Mouse (Mus musculus) erythroblast, embryonic 14.5 days (primary cell): ENCODE data around the gene Irak3.

ENCODE experiments used
- GATA1 ChIP-seq: IDR thresholded peaks from 2 replicates; pipeline ENCODE4 v1.6.1; 2012; ENCODE audit warnings: low read length, inconsistent platforms, mixed read lengths
- TAL1 ChIP-seq: IDR thresholded peaks from 3 replicates; pipeline ENCODE4 v1.6.1; 2012; ENCODE audit warnings: low read length, inconsistent platforms, mixed read lengths

DNA sequence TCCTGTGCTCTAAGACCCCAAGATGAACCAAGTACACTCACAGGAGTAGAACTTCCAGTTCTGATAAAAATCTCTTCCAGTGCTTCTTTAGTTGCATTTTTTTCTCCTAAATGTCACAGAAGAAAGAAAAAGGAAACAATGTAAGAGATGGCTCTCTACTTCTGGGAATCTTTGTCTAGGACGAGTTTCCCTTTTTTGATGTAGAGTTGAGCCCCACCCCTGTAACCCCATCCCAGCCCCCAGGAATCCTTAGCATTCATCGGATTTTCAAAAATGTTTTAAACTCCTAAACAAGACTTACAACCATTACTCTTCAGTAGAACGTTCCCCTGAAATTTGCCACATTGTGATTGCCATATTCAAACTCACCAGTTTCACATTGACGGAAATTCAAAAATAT lies 31.7 kb downstream of the Irak3 start:
- TF ChIP-seq GATA1, result no peak
- TF ChIP-seq TAL1, result no peak
